Mouse (Mus musculus): ENCODE measurements around the gene Nos1. TPM values are rescaled to one million over a fixed set of nuclear protein-coding genes. Genes with fewer than 3 reads are reported as not detected.

Nos1 gene
- 10 to 100 TPM; 19.9 to 27.6 TPM for total RNA-seq (2021)
- long read RNA-seq, experiment 1, full-length matches to known transcripts, result 1 of 3 reads
- long read RNA-seq, experiment 1, partial matches to known transcripts, result 0 of 3 reads
- long read RNA-seq, experiment 1, other reads (novel, unspliced or antisense), result 2 of 3 reads
- long read RNA-seq, experiment 2, partial matches to known transcripts, result 2 of 3 reads
- long read RNA-seq, experiment 2, other reads (novel, unspliced or antisense), result 1 of 3 reads

- DNase-seq (ENCODE audit: low spot score in 2 of 2), result no peak
- intact Hi-C loops (cut with DNase I), result no loop called here
These were observed at the start of gene Nos1 for GRCm38 (mm10) chr5:117780681-117781080. Gene Nos1, plus strand, starts transcription at chr5:117781032.

DNA sequence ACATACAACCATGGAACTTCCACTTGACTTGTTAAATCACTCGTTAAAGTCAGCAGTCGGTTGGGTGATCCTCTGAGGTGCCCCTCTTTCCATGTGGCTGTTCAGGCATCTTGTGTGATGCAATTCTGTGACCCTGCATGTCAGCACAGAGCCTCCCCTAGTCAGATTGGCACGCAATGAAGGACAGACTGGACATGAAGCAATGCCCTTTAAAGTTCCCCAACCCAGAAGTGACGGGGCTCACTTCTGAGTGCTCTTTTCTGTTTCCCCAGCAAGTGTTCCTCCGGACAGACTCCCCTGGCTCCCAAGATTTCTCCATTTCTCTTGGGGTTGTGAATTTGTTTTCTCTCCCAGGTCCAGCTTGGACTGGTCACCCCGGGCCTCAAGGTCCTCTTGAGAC, 49.5 kb upstream of the Nos1 start:
- DNase-seq (ENCODE audit: low spot score in 2 of 2), result no peak
- intact Hi-C loops (cut with DNase I), result no loop called here

- intact Hi-C loops (cut with DNase I), result no loop called here
These were observed 36.1 kb upstream of the Nos1 start for GRCm38 (mm10) chr5:117744654-117745178.

DNA sequence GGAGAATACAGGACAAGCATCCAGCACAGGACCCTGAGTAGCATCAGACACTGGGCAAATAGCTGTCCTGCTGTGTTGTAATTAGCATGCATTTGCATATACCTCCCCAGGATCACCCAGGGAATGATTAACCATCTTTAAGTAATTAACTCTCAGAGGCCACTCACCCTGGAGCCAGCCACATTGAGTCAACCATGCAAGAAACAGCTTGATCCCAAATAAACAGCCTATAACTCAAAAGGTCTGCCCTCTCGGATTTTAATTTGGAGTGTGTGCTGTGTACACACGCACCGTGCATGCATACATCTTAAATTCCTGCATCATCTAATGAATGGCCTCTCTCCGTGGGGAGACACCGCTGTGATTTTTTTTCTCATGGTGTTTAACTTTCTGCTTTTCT, 31.5 kb upstream of the Nos1 start:
- DNase-seq (ENCODE audit: low spot score in 2 of 2), result no peak
- intact Hi-C loops (cut with DNase I), result no loop called here

More at GRCm38 (mm10) chr5:117744654-117745178, 36.1 kb upstream of the Nos1 start:
- peak; percentile 10 to 31 for DNase-seq (ENCODE audit: low spot score in 2 of 2)

GRCm38 (mm10) chr5:117757696-117758482, 22.9 kb upstream of the Nos1 start:
- intact Hi-C loops (cut with DNase I), result no loop called here
- no peak for DNase-seq (ENCODE audit: low spot score in 2 of 2)

DNA sequence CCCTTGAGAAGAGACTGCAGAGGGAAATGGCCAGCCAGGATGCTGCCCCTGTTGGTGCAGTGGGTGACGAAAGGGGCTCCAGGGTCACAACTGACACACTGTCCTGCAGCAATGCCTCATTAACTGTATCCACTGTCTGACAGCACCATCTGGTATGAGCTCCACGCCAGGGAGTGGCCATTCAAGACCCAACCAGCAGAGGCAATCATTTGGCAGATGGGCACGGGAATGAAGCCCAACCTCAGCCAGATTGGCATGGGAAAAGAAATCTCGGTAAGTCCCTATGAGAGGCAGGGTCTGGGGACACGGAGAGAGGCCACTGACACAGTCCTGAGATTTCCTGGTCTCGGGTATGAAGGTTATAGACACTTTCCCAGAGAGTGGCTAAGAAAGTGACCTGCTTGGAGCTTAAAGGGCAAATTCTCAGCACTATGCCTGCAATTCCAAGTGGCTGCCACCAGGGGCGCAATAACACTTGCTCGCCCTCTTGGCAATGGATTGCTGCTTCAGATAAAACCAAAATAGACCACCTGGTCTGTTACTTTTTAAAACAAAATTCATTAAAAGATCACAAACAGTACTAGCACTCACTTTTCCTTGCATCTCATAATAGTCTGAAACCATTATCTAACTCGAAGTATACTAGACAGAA, 19.5 kb upstream of the Nos1 start:
- DNase-seq (ENCODE audit: low spot score in 2 of 2), result no peak
- intact Hi-C loops (cut with DNase I), result no loop called here

DNA sequence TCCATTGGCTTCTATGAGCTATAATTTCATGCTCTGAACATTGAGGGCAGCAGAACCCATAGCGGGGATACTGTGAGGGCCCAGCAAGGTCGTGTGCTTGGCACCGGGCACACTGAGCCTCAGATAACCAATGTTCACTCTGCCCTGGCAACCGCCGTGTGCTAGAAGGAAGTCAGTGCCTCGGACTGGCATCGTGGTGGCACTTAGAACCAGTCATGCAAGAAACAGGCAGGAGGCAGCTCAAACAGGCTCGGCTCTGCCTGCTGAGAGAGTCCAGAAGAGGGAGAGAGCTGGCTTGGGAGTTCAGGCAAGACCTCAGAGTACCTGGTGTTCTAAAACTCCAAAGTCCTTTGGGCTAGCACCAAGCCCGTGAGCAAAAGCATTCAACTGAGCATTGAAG, 16.3 kb upstream of the Nos1 start:
- no peak for DNase-seq (ENCODE audit: low spot score in 2 of 2)
- intact Hi-C loops (cut with DNase I), result no loop called here

GRCm38 (mm10) chr5:117779175-117779574, 1.7 kb upstream of the Nos1 start:
- no peak for DNase-seq (ENCODE audit: low spot score in 2 of 2)
- intact Hi-C loops (cut with DNase I), result no loop called here

DNA sequence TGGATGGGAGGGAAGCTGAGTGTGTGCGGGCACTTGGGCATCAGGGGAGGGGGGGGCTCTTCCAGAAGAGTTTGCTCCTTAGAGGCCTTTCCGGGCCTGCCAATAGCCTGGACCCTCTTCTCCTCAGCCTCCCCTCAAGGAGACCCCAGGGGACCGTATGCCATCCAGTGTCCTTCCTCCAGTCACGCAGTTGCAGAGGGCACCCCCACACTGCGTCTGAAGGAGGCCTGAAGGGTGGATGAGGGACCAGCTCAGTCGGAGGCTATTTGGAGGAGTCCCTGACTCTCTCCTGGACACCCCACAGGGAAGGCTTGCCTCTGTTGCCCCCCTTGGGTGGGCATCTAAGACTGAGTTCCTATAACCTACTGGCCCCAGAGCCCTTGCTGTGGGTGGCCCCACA, 346 bp downstream of the Nos1 start:
- no peak for DNase-seq (ENCODE audit: low spot score in 2 of 2)
- intact Hi-C loops (cut with DNase I), result no loop called here

DNA sequence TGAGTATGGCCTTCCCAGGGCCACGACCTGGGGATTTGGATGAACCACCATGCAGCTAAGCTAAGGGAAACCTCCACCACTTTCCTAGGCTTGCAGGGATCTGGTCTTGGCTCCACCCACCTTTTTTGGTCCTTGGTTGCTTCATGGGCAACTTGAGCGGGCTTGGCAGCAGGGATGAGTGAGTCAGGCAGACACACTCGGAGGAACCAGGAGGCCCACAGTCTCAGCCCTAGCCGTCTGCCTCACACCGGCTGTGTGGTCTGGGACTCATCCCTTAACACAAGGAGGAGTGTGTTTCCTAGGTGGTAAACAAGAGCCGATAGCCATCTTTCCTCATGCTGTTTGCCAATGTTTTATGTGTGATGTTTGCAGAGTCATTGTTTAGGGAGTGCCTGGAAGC, 9.2 kb downstream of the Nos1 start:
- DNase-seq (ENCODE audit: low spot score in 2 of 2), result peak in 1 of 2 experiments; percentile 55
- intact Hi-C loops (cut with DNase I), result no loop called here

GRCm38 (mm10) chr5:117791875-117792274, 11.0 kb downstream of the Nos1 start:
- intact Hi-C loops (cut with DNase I), result no loop called here
- peak; percentile 14 to 23 for DNase-seq (ENCODE audit: low spot score in 2 of 2)

DNA sequence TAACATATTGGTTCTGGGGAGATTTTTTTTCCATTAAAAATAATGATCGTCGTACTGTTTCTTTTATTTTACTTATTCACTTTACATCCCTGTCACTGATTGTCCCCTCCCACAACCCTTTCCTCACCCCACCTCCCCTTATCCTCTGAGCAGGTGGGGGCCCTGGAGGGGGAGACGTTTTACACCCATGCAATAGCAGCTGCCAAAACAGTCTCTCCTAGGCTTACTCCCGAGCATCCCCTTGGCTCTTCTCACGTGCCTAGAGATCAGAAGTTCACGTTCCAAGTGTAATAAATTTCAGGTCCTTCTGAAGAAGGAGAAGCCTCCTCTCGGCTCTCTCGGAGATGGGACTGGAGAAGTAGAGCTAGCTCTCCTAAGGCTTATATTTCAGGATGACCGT, 20.0 kb downstream of the Nos1 start:
- no peak for DNase-seq (ENCODE audit: low spot score in 2 of 2)
- intact Hi-C loops (cut with DNase I), result no loop called here

GRCm38 (mm10) chr5:117802071-117802521, 21.3 kb downstream of the Nos1 start:
- no peak for DNase-seq (ENCODE audit: low spot score in 2 of 2)
- intact Hi-C loops (cut with DNase I), result no loop called here

DNA sequence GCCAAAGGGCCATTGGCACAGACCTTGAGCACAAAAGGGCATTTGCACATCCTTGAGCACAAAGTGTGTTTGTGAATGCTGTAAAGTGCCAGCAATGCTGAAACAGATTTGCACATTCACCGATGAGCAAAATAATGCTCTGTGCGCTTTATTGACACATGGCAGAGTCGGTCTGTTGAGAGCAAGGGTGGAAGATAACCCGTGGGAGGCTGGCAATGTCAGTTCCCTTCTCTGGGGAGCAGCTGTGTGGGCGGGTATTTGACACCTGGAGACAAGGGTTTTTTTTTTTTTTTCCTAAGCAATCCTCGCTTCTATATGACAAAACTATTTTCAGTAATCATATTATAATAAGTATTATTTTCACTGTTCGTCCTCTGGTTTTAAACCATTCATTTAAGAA, 22.7 kb downstream of the Nos1 start:
- intact Hi-C loops (cut with DNase I), result no loop called here
- DNase-seq (ENCODE audit: low spot score in 2 of 2), result no peak

DNA sequence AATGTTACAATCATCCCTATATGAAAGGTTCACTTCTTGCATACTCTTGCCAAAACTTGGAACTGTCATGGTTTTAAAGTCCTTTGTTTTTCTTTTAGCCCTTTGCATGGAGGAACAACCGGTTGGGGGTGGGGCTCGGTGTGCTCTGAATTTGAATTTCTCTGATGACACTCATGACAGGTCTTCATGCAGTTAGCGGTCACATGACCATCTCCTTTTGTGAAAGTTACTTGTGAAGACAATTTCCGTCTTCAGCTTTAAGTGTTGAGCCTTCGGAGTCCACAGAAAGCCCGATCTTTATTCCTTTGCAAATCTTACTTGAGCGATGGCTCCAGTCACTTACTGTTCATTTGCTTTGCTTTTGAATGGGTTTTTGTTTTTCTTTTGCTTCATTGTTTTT, 30.1 kb downstream of the Nos1 start:
- no peak for DNase-seq (ENCODE audit: low spot score in 2 of 2)
- intact Hi-C loops (cut with DNase I), result no loop called here

GRCm38 (mm10) chr5:117818800-117819199, 38.0 kb downstream of the Nos1 start:
- intact Hi-C loops (cut with DNase I), result no loop called here
- DNase-seq (ENCODE audit: low spot score in 2 of 2), result no peak

- intact Hi-C loops (cut with DNase I), result no loop called here
- no peak for DNase-seq (ENCODE audit: low spot score in 2 of 2)
These were observed 39.6 kb downstream of the Nos1 start for GRCm38 (mm10) chr5:117820445-117820844.

DNA sequence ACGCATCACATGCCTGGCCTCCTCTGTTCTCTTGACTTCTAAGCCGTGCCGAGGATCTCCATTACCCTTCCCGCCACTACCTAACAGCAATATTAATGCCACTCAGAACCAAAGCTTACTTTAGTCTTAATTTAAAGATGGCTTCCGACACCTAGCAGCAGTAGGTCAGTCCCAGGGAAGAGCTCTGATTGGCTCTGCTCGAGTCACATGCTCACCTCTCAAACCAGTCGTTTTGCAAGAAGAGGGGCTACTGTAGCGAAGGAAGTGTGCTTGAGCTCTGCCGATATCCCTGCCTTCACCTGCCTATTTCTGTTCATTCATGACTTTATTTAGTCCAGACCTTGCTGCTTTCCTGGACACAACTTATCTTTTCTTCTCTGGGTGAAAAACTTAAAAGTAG, 43.0 kb downstream of the Nos1 start:
- intact Hi-C loops (cut with DNase I), result no loop called here

GRCm38 (mm10) chr5:117824486-117824885, 43.7 kb downstream of the Nos1 start:
- no peak for DNase-seq (ENCODE audit: low spot score in 2 of 2)
- intact Hi-C loops (cut with DNase I), result no loop called here

More for the DNA sequence above, 43.0 kb downstream of the Nos1 start:
- DNase-seq (ENCODE audit: low spot score in 2 of 2), result no peak

- intact Hi-C loops (cut with DNase I), result no loop called here
- DNase-seq (ENCODE audit: low spot score in 2 of 2), result no peak
These were observed 44.5 kb downstream of the Nos1 start for GRCm38 (mm10) chr5:117825336-117825735.
